Mouse (Mus musculus): Measurements from ENCODE around the gene Arhgef3.

GRCm38 (mm10) chr14:27183501-27184230, 69.0 kb downstream of the Arhgef3 start:
- TF ChIP-seq POLR2A (IDR thresholded peaks at IDR 0.05; ENCODE audit: insufficient read depth, low read length) (no peak), EP300 (IDR thresholded peaks at IDR 0.05; ENCODE audit: insufficient read depth, low read depth, low read length) (no peak)
